Mouse (Mus musculus): Measurements from ENCODE around the gene March5. TPM values are rescaled to one million over a fixed set of nuclear protein-coding genes. Genes with fewer than 3 reads are reported as not detected.

The March5 gene
- 101 and 104 TPM in 2 replicates for polyA plus RNA-seq (2015; fragmentation: Nextera tagmentation; extraction: Ambion mirVana)

DNA sequence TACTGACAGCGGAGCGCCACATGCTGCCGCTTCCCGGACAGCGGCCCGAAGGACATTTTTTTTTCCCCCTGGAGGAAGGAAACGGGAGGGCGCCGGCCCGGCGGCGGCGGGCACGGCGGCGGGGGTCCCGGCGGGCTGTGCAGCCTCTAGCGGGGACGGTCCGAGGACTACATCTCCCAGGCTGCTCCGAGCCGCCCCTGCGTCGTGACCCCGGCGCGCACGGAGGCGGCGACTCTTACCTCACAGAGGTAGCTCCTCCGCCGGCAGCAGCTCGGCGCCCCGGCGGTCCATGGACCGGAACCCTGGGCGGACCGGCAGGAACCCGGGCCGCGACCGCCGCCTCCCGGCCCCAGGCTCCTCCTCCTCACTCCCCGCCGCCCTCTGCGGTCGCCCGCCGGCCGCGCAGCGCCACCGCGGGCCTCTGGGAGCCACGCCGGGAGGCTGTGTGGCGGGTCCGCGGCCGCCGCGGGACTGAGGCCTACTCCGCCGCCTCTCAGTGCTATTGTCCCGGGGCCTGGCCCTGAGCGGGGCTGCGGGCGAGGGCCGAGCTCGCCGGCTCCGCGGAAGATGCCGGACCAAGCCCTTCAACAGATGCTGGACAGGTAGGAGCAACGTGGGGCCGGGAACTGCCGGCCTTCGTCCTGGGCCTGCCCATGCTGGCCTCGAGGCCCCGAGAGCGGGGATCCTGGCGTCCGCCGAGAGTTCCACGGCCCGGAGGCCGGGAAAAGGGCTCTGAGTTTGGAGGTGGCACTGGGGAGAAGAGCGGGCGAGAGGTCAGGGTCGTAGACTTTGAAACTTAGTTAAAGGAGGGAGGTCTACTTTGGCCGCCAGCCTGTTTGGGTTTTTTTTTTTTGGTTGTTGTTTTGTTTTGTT, at the start of gene March5:
Gene March5, plus strand, starts transcription at position 241 of the 873 bp plus-strand sequence.
- Histone ChIP-seq H3K27ac (replicated peaks) (peak within 1 kb of the TSS; percentile 81), H3K9ac (peak within 1 kb of the TSS; percentile 94), H3K4me1 (replicated peaks) (peaks cover 20% of the 10 kb centered on the region), H3K27me3 (no peaks in the 10 kb centered on the region), H3K4me3 (peak within 1 kb of the TSS; percentile 86), H3K36me3 (peaks cover 17% of the 10 kb centered on the region), H3K9me3 (no peaks in the 10 kb centered on the region), H3K4me2 (peak within 1 kb of the TSS; percentile 77)
- under 1% methylated on average over 92 of the region's 94 CpGs for WGBS
- peak; percentile 98 for ATAC-seq (ENCODE audit: low FRiP score, low read depth)

DNA sequence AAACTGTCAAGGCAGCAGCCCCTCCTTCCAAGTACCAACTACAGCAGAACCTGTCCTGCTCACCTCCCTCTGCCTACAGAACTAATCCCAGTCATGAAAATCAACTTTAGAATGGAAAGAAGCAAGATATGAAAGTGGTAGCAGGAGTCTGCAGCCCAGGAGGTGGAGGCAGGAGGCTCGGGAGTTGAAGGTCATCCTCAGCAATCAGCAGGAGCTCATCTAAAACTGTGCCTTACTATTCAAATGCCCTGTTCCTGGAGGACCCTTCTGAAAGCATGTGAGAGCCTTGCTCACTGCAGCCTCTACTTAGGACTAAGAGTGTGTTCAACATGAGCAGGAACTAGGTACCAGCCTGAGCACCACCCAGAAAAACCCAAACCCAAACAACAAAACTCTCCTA, 35.2 kb upstream of the March5 start:
- 0 out of 2 replicates have a peak, but pooled peaks cover 2% of the 10 kb centered on the region for H3K36me3 ChIP-seq
- no peaks in the 10 kb centered on the region for H3K27me3 ChIP-seq
- 50% methylated on average over 1 of the region's 1 CpGs for WGBS
- H3K27ac ChIP-seq (replicated peaks): no peak overlapping the region
- no peaks in the 10 kb centered on the region for H3K9me3 ChIP-seq
- peak overlapping the region; percentile 69 for H3K4me3 ChIP-seq
- peaks cover 45% of the 10 kb centered on the region for H3K4me1 ChIP-seq (replicated peaks)
- peak overlapping the region; percentile 90 for H3K4me2 ChIP-seq
- H3K9ac ChIP-seq: peak overlapping the region; percentile 25; the same call in 1 of the 2 replicates
- ATAC-seq (ENCODE audit: low FRiP score, low read depth): no peak

- peak overlapping the region; percentile 25; the same call in 1 of the 2 replicates for H3K9ac ChIP-seq
- 0 out of 2 replicates have a peak, but pooled peaks cover 2% of the 10 kb centered on the region for H3K36me3 ChIP-seq
- H3K4me1 ChIP-seq (replicated peaks): peaks cover 46% of the 10 kb centered on the region
- no peaks in the 10 kb centered on the region for H3K9me3 ChIP-seq
- peak overlapping the region; percentile 90 for H3K4me2 ChIP-seq
- no peaks in the 10 kb centered on the region for H3K27me3 ChIP-seq
- ATAC-seq (ENCODE audit: low FRiP score, low read depth): no peak
- 66% methylated on average over 11 of the region's 11 CpGs for WGBS
- peak overlapping the region; percentile 69 for H3K4me3 ChIP-seq
- no peak overlapping the region for H3K27ac ChIP-seq (replicated peaks)
Observed at GRCm38 (mm10) chr19:37172566-37173130, 34.7 kb upstream of the March5 start.

GRCm38 (mm10) chr19:37173331-37174115, 33.8 kb upstream of the March5 start:
- Histone ChIP-seq H3K4me1 (replicated peaks) (peaks cover 50% of the 10 kb centered on the region), H3K9me3 (no peaks in the 10 kb centered on the region), H3K4me3 (peak overlapping the region; percentile 69), H3K27ac (replicated peaks) (peak overlapping the region; percentile 91), H3K9ac (peak overlapping the region; percentile 79), H3K4me2 (peak overlapping the region; percentile 90), H3K36me3 (0 out of 2 replicates have a peak, but pooled peaks cover 2% of the 10 kb centered on the region), H3K27me3 (no peaks in the 10 kb centered on the region)
- 24% methylated on average over 20 of the region's 20 CpGs for WGBS
- ATAC-seq (ENCODE audit: low FRiP score, low read depth): no peak

- Histone ChIP-seq H3K4me1 (replicated peaks) (peaks cover 54% of the 10 kb centered on the region), H3K4me3 (peak overlapping the region; percentile 69), H3K27me3 (no peaks in the 10 kb centered on the region), H3K36me3 (no peaks in the 10 kb centered on the region), H3K9ac (peak overlapping the region; percentile 79), H3K27ac (replicated peaks) (peak overlapping the region; percentile 91), H3K4me2 (peak overlapping the region; percentile 90), H3K9me3 (no peaks in the 10 kb centered on the region)
- WGBS: under 1% methylated on average over 65 of the region's 70 CpGs
- ATAC-seq (ENCODE audit: low FRiP score, low read depth): peak; percentile 46
Observed at GRCm38 (mm10) chr19:37174116-37174715, 33.1 kb upstream of the March5 start.

GRCm38 (mm10) chr19:37174716-37175435, 32.5 kb upstream of the March5 start:
- Histone ChIP-seq H3K36me3 (no peaks in the 10 kb centered on the region), H3K4me1 (replicated peaks) (peaks cover 54% of the 10 kb centered on the region), H3K4me2 (peak overlapping the region; percentile 90), H3K4me3 (peak overlapping the region; percentile 69), H3K27ac (replicated peaks) (peak overlapping the region; percentile 91), H3K27me3 (no peaks in the 10 kb centered on the region), H3K9me3 (no peaks in the 10 kb centered on the region), H3K9ac (peak overlapping the region; percentile 79)
- ATAC-seq (ENCODE audit: low FRiP score, low read depth): peak; percentile 64
- under 1% methylated on average over 36 of the region's 36 CpGs for WGBS

DNA sequence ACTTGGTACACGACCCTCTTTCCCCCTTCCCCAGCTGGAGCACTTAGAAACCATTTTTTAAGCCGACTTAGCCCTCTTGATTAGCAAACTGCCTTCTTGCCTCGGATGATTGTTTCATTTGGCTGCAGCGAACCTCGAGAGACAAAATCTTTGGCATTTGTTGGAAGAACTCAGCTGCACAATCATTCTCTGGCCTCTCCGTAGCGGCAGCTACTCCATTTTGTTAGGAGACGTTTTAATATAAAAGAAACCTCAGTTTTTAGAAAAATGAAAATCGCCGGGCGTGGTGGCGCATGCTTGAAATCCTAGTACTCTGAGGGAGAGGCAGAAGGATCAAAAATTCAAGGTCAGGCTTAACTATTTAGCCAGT, 31.9 kb upstream of the March5 start:
- ATAC-seq (ENCODE audit: low FRiP score, low read depth): no peak
- Histone ChIP-seq H3K4me3 (peak overlapping the region; percentile 69), H3K27me3 (no peaks in the 10 kb centered on the region), H3K9ac (peak overlapping the region; percentile 79), H3K4me2 (peak overlapping the region; percentile 90), H3K27ac (replicated peaks) (peak overlapping the region; percentile 91), H3K36me3 (no peaks in the 10 kb centered on the region), H3K9me3 (no peaks in the 10 kb centered on the region), H3K4me1 (replicated peaks) (peaks cover 54% of the 10 kb centered on the region)
- under 1% methylated on average over 12 of the region's 12 CpGs for WGBS

- WGBS: 7% methylated on average over 6 of the region's 6 CpGs
- peak overlapping the region; percentile 79 for H3K9ac ChIP-seq
- H3K4me1 ChIP-seq (replicated peaks): peaks cover 54% of the 10 kb centered on the region
- no peaks in the 10 kb centered on the region for H3K36me3 ChIP-seq
- peak overlapping the region; percentile 91 for H3K27ac ChIP-seq (replicated peaks)
- H3K4me2 ChIP-seq: peak overlapping the region; percentile 90
- no peaks in the 10 kb centered on the region for H3K9me3 ChIP-seq
- H3K4me3 ChIP-seq: peak overlapping the region; percentile 69
- no peak for ATAC-seq (ENCODE audit: low FRiP score, low read depth)
- H3K27me3 ChIP-seq: no peaks in the 10 kb centered on the region
Observed at GRCm38 (mm10) chr19:37175919-37176318, 31.4 kb upstream of the March5 start.

DNA sequence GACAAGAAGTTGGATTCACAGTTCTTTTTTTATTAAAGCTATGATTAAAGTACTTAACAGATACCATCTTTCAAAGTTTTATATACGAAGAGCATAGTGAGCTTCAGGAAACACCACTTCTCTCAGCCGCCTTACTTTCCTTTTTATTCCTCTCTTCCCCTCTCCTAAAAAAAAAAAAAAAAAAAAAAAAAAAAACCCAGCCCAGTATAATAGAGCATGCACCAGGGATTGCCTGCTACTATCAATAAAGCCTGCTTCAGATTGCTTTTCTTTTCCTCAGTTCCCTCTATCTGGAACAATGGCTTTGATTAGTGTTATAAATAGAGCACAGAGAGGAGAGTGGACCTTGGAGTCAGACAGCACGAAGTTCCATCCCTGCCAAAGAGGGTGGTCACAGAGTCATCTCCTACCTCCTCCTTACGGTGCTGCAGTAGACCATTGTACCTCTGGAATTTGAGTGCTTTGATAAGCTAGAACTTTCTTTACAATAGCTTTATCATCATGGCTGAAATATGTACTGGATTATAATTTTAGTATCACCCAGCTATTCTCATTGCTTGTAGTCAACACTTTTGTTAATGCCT, 30.4 kb upstream of the March5 start:
- Histone ChIP-seq H3K27ac (replicated peaks) (peak overlapping the region; percentile 39; the same call in 1 of the 2 replicates), H3K36me3 (no peaks in the 10 kb centered on the region), H3K9me3 (no peaks in the 10 kb centered on the region), H3K4me3 (peak overlapping the region; percentile 43), H3K4me1 (replicated peaks) (peaks cover 46% of the 10 kb centered on the region), H3K4me2 (peak overlapping the region; percentile 90), H3K9ac (peak overlapping the region; percentile 32; the same call in 1 of the 2 replicates), H3K27me3 (no peaks in the 10 kb centered on the region)
- ATAC-seq (ENCODE audit: low FRiP score, low read depth): no peak
- WGBS: 29% methylated on average over 4 of the region's 4 CpGs

DNA sequence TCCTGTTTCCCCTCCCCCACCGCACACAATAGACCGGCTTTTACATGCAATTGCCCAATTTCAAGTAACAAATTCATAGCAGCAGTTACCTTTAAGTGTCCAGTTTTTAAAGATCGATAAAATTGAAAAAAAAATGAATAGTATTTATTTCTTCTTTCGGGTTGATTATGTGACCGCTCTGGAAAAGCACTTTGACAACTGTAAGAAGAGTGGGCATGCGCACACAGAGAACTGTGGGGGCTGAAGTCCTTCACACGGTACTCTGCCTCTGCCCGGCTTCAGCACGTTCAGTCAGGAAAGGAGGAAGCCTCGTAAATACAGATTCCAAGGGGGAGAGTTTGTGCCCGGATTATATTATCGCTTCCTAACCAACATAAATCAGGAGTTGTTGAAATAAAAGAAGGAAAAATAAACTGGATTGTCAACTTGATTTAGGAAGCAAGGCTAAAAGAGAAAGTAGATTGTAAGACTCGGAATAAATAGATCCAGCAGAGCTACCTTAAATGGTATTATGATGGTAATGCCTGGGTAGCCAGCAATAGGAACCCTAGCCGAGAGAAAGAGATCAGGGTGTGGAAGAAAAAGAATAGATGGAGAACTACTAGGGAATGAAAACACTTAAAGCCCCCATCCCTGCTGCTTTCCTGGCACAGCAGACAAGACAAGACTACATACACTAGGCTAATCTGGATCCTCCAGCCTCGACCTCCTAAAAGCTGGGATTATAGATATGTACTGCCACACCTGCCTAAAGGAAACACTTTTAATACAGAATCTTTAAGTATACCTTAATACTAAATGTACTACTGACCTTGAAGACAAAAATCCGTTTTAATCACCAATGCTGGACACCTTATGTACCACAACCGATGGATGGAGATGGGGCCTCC, 29.3 kb upstream of the March5 start:
- 12% methylated on average over 17 of the region's 17 CpGs for WGBS
- Histone ChIP-seq H3K4me1 (replicated peaks) (peaks cover 35% of the 10 kb centered on the region), H3K27me3 (no peaks in the 10 kb centered on the region), H3K9me3 (no peaks in the 10 kb centered on the region), H3K27ac (replicated peaks) (peak overlapping the region; percentile 72), H3K4me3 (peak overlapping the region; percentile 51), H3K9ac (peak overlapping the region; percentile 39), H3K4me2 (peak overlapping the region; percentile 52), H3K36me3 (no peaks in the 10 kb centered on the region)
- ATAC-seq (ENCODE audit: low FRiP score, low read depth): peak; percentile 82

All from hindbrain, embryonic 15.5 days (tissue).